In genomic region chr4:32393951-32394350, GRCm38 (mm10) we compare ENCODE assay signal across 20 mouse cellular contexts.
DNase-seq lines count a peak whose midpoint lies in the region; ATAC-seq lines count a peak whose summit lies in the region.
"Had no signal": no experiment of that assay in that cellular context is flagged by ENCODE, and none has a peak within 500 bp of the region (broad histone marks: within the 10 kb centered on the region; RNA-seq: fewer than 3 reads in every experiment).

No protein-coding gene starts in this region.

- no peak overlapping the region for H3K4me2 ChIP-seq in forebrain, embryonic 12.5 days
- H3K4me2 ChIP-seq in hindbrain, embryonic 12.5 days (replicated peaks) = no peak overlapping the region
- H3K4me2 ChIP-seq in hindbrain, embryonic 16.5 days (ENCODE audit: low read length) = no peak overlapping the region
- H3K4me2 ChIP-seq: embryonic facial prominence, embryonic 15.5 days had no signal

- no peak for DNase-seq in forebrain, embryonic 10.5 days (ENCODE audit: extremely low spot score, low spot score)
- DNase-seq in Muller cell, postnatal 12 days (ENCODE audit: inconsistent ontology term) = peak; percentile 35
- DNase-seq in retina, embryonic 14.5 days (ENCODE audit: low spot score) = peak; percentile 38
- DNase-seq in embryo, embryonic 11 days = no peak
- DNase-seq: adrenal gland, postnatal 25 days; cerebellum, adult 9-10 months; gastrocnemius, postnatal 14 days; heart, postnatal 4 days; kidney, adult 2 months; right cerebral cortex, adult 18-20 months; thymus, adult 2 months; thymus, postnatal 4 days had no signal

- no peaks in the 10 kb centered on the region for H3K36me3 ChIP-seq in forebrain, embryonic 12.5 days (replicated peaks)
- H3K36me3 ChIP-seq in forebrain, embryonic 10.5 days (replicated peaks) = no peaks in the 10 kb centered on the region
- no peaks in the 10 kb centered on the region for H3K36me3 ChIP-seq in hindbrain, embryonic 12.5 days
- H3K36me3 ChIP-seq in hindbrain, embryonic 16.5 days (ENCODE audit: control insufficient read depth, insufficient read depth, low read length) = no peaks in the 10 kb centered on the region
- H3K36me3 ChIP-seq: embryonic facial prominence, embryonic 15.5 days had no signal

- H3K9ac ChIP-seq in forebrain, embryonic 12.5 days = no peak overlapping the region
- H3K9ac ChIP-seq in hindbrain, embryonic 12.5 days = no peak overlapping the region
- no peak overlapping the region for H3K9ac ChIP-seq in hindbrain, embryonic 16.5 days (ENCODE audit: low read depth, low read length)
- H3K9ac ChIP-seq: embryonic facial prominence, embryonic 15.5 days had no signal

- no peaks in the 10 kb centered on the region for H3K9me3 ChIP-seq in forebrain, embryonic 12.5 days
- no peaks in the 10 kb centered on the region for H3K9me3 ChIP-seq in forebrain, embryonic 10.5 days
- no peaks in the 10 kb centered on the region for H3K9me3 ChIP-seq in hindbrain, embryonic 12.5 days (replicated peaks)
- H3K9me3 ChIP-seq in hindbrain, embryonic 16.5 days (ENCODE audit: control insufficient read depth, low read length) = no peaks in the 10 kb centered on the region
- H3K9me3 ChIP-seq: embryonic facial prominence, embryonic 15.5 days had no signal

- no peak overlapping the region for H3K4me3 ChIP-seq in forebrain, embryonic 12.5 days (replicated peaks)
- no peak overlapping the region for H3K4me3 ChIP-seq in forebrain, embryonic 10.5 days
- H3K4me3 ChIP-seq in hindbrain, embryonic 12.5 days = no peak overlapping the region
- H3K4me3 ChIP-seq in hindbrain, embryonic 16.5 days (ENCODE audit: low read length) = no peak overlapping the region
- H3K4me3 ChIP-seq: embryonic facial prominence, embryonic 15.5 days had no signal

- no peaks in the 10 kb centered on the region for H3K27me3 ChIP-seq in forebrain, embryonic 12.5 days
- H3K27me3 ChIP-seq in forebrain, embryonic 10.5 days (ENCODE audit: poor library complexity, severe bottlenecking) = no peaks in the 10 kb centered on the region
- H3K27me3 ChIP-seq in hindbrain, embryonic 12.5 days = no peaks in the 10 kb centered on the region
- H3K27me3 ChIP-seq in hindbrain, embryonic 16.5 days (replicated peaks; ENCODE audit: control insufficient read depth, insufficient read depth, low read length) = no peaks in the 10 kb centered on the region
- H3K27me3 ChIP-seq: embryonic facial prominence, embryonic 15.5 days had no signal

- peaks cover 17% of the 10 kb centered on the region for H3K4me1 ChIP-seq in forebrain, embryonic 12.5 days
- H3K4me1 ChIP-seq in forebrain, embryonic 10.5 days = peaks cover 20% of the 10 kb centered on the region
- H3K4me1 ChIP-seq in hindbrain, embryonic 12.5 days = peaks cover 19% of the 10 kb centered on the region
- peaks cover 4% of the 10 kb centered on the region for H3K4me1 ChIP-seq in hindbrain, embryonic 16.5 days (ENCODE audit: control insufficient read depth, insufficient read depth, low read depth, low read length)

- 0 out of 2 replicates have a peak, but pooled peaks have one; percentile 27 for ATAC-seq in forebrain, embryonic 12.5 days (ENCODE audit: low FRiP score)
- peak; percentile 23; the same call in 1 of the 2 replicates for ATAC-seq in hindbrain, embryonic 12.5 days (ENCODE audit: low FRiP score)
- no peak for ATAC-seq in hindbrain, embryonic 16.5 days
- ATAC-seq: lung, postnatal 0 days had no signal

- H3K27ac ChIP-seq in forebrain, embryonic 12.5 days = peak overlapping the region; percentile 57; the same call in 1 of the 2 replicates
- no peak overlapping the region for H3K27ac ChIP-seq in forebrain, embryonic 10.5 days
- peak overlapping the region; percentile 60; the same call in 1 of the 2 replicates for H3K27ac ChIP-seq in hindbrain, embryonic 12.5 days
- H3K27ac ChIP-seq in hindbrain, embryonic 16.5 days (ENCODE audit: low read depth, low read length) = no peak overlapping the region
- H3K27ac ChIP-seq: embryonic facial prominence, embryonic 15.5 days; kidney, postnatal 0 days; macrophage; stomach, postnatal 0 days had no signal

- WGBS in forebrain, embryonic 12.5 days = 37% methylated on average over 1 of the region's 1 CpGs
- WGBS in forebrain, embryonic 10.5 days = 73% methylated on average over 1 of the region's 1 CpGs
- 33% methylated on average over 1 of the region's 1 CpGs for WGBS in hindbrain, embryonic 12.5 days
- WGBS in hindbrain, embryonic 16.5 days = 37% methylated on average over 1 of the region's 1 CpGs

Comparison
In these comparisons a context has a peak if more than half of its experiments do, and no peak if none do; other contexts are left out.
1. H3K27ac ChIP-seq: peak in forebrain, embryonic 12.5 days (single experiment) and hindbrain, embryonic 12.5 days (single experiment); none in forebrain, embryonic 10.5 days (single experiment) and hindbrain, embryonic 16.5 days (single experiment).
2. DNase-seq: peak in Muller cell, postnatal 12 days (single experiment) and retina, embryonic 14.5 days (single experiment); none in forebrain, embryonic 10.5 days (single experiment) and embryo, embryonic 11 days (single experiment).